Mouse (Mus musculus): ENCODE data around the gene Pknox2.

Gene Pknox2

DNA sequence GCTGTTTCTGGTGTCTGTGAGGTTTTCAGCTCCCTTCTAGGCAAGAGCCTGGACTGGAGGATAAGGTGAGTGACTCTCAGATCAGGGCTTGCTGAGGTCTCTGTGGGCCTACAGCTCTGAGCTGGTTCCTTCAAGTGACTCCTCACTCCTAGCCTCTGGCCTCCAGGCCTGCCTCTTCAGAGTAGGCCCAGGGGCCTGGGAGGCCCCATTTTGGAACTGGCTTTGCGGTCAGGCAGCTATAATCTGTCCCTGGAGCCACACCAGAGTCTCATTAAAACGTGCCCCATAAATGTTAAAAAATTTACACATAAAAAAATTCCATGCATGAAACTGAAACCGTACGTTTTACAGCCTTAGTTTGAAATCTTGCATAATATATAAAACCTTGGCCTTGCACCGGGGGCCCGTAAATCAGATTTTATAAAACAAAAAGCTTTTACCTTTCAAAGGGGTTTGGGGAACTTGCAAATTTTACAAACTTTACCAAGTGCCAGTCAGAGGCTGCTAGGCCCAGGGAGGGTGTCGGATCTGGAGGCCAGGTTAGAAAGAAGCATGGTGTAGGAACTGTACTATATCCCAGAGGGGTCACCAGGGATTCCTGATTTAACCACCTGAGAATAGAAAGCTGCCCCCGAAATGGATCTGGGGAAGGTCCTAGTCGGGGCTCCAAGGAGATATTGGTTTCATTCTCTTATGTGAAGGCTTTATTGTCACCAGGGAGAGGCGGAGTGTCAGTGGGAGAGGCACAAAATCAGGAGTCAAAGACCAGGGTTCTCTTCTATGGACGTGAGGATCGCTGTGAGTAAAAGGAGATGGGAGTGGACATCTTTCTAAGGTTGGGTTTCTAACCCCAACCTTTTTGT, 214.0 kb downstream of the Pknox2 start:
- DNase-seq: no peak

DNA sequence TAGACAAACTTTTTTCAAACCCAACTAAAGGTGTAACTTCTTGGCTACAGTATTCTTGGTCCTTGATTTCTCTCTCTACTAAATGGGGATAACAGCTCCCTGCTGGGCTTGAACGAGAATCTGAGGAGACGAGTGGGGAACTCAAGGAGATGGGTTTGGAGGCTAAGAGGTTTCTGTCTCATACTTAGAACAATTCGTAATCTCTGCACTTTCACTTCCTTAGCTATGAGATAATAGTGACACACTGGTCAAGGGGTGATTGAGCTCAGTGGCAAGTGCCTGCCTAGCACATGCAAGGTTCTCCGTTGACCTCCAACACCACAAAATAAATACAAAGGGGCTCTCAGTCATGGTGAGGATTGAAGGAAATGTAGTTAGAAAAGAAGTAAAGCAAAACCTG, 215.6 kb downstream of the Pknox2 start:
- no peak for DNase-seq

DNA sequence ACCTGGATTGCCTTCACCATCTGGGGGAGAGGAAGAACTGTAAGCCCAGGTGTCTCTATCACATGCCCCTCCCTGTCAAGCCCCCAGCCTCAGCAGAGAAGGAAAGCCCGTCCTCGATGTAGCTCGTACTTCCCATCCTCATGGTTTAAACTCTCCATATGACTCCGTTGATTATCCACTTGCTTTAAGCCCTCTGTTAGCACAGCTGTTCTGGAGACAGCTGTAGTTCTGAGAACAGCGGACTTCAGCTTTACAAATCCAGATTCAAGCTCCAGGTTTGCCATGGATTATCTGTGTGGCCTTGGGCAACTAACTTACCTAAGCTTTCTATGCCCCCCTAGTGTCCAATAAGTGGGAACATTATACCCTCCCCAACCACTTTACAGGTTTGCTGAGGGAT, 223.5 kb downstream of the Pknox2 start:
- DNase-seq: no peak

DNA sequence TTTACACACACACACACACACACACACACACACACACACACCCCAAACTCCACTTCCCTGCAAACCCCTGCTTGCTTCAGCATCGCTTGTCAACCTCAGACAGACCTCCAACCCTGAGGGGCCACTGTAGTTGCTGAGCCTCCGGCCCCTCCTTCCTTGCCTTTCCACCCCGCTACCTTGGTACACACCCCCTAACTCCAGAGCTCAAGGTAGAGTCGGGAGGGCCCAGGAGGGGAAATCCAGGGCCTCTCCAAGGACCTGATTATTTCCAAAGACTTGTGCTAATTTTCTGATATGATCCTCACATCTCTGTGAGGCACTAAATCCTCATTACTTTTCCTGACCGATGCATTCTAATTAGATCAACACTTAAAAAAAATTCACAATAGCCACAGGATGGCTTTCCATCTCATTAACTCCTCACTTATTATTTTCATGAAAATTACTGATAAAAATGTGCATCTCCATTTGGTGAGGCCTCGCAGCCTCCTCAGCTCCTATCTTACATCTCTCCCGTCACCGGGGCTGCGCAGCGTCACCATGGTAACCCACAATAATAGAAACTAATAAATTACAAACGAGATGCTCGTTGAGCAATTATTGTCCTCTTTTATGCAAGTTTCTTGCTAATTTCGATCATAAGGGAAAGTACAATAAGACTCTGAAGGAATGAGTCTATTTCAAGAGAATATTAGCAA, 225.3 kb downstream of the Pknox2 start:
- no peak for DNase-seq

DNA sequence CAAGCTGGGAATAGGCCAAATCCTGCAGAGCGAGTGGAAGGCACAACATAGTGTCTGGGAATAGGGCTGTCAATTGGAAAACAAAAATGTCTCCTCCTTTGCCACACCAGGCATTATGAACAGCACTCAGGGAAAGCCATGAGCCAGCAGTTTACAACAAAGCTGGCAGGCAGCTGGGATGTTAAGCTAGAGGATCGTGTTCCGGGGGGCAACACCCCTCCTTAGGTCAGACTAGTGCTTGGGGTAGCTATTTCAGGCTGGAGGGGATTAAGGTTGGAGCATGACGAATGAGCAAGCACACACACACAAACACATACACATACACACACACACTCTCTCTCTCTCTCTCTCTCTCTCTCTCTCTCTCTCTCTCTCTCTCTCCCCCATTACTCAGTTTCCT, 227.7 kb downstream of the Pknox2 start:
- no peak for DNase-seq

DNA sequence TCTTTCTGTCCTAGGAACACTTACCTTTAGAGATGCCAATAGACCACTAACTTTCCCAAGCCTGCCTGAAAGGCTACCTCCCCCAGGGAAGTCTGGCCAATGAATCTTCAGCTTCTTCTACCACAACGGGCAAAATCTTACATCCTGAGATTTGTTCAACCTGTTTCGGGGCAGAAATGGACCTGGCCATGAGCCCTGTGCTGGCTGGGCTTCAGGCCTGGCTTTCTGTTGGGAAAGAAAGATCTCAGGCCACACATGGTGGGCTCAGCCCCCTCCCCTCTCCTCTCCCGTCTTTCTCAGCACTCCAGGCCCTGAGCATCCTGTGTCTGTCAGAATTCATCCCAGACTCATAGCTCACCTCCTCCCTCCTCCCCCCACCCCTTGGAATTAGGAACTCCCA, 228.6 kb downstream of the Pknox2 start:
- DNase-seq: no peak

DNA sequence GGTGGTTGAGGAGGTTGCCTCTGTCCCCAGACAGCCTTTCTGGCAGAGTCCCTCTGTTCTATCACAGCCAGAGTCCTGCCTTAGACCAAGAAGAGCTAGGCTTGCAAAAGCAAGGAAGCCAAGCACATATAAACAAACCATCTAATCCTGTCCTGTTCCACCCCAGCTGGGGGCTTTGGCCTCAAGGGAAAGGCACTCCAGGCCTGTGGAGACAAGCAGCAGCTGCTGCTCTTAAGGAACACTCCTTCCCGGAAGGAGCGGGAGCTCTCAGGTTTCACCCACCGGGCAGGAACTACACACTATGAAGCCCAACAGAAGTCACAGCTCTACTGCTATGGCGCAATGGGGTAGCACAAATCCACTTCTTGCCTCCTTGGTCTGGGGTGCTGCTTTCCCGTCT, 230.3 kb downstream of the Pknox2 start:
- DNase-seq: no peak

DNA sequence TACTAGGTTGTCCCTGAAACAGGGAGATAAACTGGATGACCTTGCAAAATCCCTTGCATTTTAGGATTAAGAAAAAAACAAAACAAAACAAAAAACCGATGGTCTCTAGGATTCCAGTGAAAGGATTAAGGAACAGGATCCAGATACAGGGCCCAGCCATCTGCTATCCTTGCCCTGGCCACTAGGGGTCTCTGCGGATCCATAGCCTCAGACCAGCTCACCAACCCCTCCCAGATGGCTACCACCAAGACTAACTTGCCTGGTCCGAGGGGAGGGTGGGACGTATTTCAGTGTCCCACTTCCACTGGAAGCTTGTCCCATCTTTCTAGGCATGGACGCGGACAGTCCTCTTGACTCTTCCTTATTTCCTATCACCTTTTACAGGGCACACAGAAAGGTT, 230.8 kb downstream of the Pknox2 start:
- peak; percentile 80 for DNase-seq

DNA sequence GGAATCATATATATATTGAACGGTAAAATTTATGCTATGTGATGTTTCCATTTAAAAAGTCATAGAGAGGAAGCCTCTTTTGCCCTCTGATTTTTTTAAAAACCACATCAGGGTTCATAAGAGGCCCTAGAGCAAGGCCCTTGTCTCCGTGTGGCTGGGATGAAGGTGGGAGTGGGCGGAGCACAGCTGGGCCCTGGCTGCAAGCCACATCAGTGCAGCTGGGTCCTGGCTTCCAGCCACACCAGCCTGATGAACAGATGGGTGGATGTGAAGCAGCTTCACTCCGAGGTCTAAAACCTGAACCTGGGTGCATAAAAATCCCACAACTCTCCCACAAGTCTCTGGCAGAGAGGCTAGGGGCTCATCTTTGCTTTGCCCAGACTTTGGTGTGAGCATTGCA, 241.8 kb downstream of the Pknox2 start:
- no peak for DNase-seq

DNA sequence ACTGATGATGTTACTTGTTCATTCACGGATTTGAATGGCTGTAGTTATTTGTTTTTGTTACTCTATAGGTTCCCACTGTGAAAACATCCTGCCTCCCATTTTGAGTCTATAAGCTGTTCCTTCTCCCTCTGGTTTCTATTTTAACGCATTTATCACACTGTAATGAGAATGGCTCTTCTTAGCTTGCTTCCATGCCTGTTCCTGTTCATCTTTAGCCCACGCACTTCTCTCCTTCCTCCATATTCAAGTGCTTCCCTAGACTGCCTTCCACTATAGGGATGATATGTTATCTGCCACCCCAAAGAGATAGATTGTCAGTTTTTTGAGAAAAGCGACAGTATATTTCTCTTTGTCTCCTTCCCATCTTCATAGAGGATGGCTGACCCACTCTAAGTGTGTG, 246.7 kb downstream of the Pknox2 start:
- no peak for DNase-seq

DNA sequence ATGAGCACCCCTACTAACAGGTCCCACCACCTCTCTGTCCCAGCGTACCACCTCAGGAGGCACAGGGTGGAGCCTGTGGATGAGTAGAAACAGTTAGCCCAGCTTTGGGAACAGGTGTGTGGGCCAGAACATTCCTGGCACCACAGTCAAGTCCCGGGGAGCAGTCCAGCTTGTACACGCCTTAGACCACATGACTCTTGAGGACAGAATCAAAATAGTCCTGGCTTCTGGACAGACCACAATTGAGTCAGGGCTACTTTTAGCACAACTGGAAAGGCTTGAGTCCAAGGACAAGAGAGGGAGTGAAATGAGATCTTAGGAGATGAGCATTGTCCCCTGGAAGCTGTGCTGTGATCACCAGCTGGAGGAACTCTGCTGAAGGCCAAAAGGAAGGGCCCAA, 248.6 kb downstream of the Pknox2 start:
- no peak for DNase-seq

DNA sequence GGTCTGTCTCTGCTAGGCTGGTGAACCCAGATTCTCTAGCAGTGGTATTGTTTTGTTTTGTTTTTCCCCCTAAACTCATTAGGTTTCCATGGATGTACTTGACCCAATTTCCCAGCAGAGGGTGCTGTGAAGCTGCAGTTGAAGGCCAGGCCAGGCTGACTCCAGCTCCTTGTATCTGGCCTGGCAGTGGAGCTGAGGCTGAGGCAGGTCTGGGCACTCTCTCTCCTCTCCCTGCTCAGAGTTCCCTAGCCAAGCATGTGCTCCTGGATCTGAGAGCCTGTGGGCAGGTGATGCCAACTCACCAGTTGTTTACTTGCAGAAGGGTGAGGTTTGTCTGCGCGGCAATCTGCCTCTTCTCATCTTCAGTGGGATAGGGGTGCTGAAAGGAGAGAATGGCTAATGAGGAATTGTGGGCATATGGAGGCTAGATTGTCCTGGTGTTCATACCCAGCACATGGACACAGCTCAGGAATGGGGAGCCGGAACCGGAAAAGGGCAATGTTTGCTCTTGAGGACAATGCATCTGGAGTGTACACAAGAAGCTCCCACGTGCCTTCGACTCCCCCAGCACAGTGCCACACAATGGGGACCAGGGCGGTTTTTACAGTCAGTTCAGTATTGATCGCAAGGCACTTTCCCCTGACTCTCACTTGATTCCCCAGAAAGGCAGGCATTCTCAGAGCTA, 252.1 kb downstream of the Pknox2 start:
- peak; percentile 65 for DNase-seq

DNA sequence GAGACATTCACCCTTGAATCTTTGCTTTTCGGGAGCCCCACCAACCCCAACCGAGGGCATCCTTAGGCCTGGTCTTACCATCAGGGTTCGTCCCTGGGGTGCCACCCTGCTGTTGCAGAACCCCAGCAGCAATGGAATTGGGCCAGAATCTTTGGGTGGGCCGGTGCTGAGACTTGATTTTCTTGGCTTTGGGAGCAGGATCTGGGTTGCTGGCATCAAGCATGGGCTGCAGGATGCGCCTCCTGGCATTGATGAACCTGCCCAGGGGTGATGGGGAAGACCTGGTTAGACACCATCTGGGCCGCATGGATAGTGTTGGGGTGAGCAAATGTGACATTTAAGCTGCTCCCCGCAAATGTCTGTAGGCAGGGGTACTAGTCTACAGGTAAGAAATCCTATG, 253.0 kb downstream of the Pknox2 start:
- DNase-seq: no peak

DNA sequence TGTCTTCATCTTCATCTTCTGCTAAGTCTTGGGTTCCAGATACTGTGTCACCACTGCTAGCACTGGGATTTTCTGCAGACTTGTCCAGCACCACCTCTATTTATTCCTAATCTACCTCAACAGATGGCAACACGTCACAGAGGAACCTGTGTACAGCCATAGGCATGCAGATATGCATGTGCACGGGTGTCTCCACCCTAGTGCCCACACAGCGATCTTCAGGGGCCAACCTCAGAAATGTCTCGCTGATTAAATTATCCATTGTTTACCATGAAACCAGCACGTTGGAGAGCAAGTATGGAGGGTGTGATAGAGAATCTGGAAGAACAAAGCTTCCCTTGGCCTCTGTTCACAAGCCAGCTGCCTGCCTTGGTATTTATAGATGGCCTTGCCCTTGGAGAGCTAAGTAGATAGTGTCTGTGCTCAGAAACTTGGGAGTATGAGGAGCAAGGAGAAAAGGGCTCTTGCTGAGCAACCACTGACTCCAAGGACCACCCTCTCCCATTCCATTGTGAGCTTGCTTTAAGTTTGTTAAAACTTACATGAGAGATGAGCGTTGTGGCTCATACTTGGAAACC, 253.7 kb downstream of the Pknox2 start:
- DNase-seq: no peak

DNA sequence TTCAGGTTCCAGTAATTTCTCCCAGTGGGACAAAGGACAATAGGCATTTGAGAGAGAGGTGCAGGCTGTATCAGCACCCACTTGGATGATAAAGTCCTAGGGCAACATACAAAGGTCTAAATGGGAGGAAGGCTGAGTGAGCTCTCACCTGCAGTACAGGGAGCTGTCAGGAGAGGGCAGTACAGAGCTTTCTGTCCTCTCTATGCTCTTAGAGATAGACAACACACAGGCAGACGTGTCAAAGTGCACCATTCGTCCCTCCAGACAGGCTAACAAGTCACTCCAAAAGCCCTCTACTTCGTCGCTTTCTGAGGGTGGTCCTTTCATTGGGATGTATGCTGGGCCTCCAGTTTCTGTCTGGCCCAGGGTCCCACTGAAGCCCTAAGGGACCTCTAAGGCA, 256.7 kb downstream of the Pknox2 start:
- peak; percentile 71 for DNase-seq

DNA sequence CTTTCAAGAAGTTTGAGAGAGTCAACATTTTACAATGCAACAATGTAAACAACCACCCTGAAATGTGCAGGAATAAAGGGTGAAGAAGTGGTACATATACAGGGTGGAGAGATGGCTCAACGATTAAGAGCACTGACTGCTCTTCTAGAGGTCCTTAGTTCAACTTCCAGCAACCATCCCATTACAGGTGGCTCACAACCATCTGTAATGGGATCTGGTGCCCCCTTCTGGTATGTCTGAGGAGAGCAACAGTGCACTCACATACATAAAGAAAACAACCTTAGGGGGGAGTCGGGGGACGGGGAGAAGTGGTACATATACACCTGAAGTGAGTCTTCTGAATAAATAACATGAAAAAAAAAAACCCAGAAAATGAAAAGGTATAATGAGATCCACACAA, 262.0 kb downstream of the Pknox2 start:
- no peak for DNase-seq

DNA sequence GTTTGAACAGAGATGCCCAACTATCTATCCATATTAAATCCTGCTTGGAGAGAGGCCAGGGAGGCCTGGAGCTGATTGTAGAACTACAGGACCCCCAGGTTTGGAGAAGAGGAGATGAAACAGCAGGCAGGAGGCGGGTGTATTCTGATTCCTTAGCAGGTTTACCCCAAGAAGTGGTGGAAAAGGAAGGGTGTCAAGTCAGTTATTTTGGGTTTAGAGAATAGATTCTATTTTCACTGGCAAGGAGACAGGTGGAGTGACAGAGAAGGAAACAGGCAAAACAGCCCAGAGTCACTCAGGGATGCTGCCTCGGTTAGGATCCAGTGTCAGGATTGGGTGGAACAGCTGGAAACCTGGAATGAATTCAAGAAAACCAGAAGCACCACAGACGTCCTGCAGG, 263.6 kb downstream of the Pknox2 start:
- DNase-seq: no peak

DNA sequence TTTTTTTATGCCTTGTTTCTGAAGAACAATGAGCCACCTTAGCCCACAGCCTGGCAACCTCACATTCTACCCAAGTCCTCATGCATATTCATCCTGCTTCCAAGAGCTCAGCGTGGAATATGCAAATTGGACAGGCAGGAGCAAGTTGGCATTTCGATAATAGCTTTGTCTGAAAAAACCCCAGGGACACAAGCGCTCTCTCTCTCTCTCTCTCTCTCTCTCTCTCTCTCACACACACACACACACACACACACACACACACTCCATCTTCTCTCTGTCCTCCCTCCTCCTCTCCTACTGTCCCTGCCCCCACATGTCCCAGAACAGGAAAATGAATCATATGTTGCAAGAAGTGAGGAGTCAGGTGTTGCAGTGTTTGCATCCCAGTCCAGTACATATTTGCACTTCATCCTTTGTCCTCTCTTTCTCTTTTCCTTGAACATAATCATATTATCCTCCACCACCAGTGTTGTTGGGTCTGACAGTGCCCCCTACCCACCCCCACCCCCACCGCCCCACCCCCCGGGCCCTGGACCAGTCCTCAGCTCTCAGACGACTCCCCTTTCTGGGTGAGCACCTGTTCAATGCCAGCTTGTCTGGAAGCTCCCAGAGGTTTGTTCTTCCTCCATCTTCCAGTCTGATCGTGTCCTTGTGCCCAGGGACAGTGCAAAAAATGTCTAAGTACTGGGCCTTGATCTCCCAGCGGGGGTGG, 265.0 kb downstream of the Pknox2 start:
- peak; percentile 34 for DNase-seq

DNA sequence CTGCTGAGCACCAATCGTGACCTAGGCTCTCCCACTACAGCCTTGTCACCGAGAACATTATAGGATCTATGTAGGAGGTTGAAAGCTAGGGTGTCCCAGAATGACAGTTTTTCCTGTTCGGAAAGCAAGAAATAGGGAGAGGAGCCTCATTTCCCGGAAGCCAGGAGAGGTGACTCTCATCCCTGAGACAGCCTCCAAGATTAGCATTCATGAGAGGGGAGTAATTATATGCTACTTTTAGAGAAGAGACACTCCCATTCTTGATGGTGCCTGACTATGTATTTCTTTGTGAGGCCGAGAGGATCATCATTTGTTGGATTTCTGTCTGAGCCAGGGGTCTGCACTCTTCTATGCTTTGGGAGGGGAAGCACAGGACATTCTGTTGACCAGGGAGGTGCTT, 265.6 kb downstream of the Pknox2 start:
- DNase-seq: no peak

DNA sequence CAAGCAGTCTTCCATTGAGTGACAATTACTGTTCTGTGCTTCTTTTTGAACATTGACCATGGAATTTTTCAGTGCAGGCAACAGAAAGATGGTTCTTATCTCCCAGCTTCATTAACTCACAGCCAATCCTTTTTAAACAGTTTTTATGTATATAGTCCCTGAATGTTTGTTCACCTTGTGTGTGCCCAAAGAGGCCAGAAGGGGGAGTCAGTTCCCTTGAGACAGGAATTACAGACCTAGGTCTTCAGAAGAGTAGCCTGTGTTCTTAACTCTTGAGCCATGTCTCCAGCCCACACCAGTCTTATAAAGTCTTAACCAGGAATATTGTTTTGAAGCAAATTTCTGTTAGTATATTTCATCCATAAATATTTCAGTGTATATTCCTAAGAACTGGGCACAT, 270.4 kb downstream of the Pknox2 start:
- DNase-seq: no peak

DNA sequence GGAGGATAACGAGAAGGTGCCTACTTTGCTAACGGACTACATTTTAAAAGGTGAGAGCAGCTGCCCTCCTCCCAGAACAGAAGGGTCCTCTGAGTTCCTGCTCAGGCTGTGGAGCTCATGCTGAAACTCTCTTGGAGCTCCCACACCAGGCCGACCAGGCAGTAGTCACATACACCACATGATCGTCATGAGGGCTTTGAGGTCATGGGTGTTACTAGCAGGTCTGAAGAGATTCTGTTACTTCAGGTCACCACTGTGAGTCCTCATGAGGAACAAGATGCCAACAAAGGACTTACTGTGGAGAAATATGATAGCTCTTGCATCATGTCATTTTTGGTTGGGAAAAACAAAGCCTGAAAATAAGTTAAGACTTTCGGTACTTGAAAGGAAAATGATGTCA, 270.9 kb downstream of the Pknox2 start:
- no peak for DNase-seq

DNA sequence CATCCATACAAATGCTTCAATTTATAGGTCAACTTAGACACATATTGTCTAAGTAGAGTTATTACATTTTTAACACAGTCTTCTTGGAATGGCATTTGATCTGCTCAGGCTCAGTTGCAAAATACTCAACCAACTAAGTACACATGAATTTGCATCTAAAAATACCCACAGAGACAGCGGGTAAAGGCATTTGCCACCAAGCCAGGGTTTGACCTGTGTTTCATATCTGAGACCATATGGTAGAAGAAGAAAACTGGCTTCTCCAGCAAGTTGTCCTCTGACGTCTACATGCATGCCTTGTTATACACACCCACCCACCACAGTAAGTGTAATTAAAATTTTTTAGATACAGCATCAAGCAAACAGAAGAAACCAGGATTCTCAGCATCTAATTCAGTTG, 273.4 kb downstream of the Pknox2 start:
- no peak for DNase-seq

DNA sequence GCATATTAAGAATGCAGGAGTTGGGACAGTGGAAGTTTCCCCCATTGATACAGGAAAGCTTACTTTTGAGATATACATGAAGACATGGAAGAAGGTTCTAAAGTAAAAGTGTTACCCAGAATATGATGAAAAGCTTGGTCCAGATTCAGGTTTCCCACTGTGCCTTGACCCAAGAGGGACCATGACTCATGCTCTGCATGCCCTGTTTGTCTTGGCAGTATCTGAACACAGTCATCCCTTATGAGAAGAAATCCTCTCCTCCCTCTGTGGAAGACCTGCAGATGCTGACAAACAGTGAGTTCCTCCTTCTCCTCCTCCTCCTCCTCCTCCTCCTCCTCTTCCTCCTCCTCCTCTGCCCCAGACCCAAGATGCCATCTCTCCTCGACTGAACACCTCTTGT, 276.9 kb downstream of the Pknox2 start:
- no peak for DNase-seq
